26 mouse cellular contexts compared by ENCODE assay signal in the genomic region with DNA sequence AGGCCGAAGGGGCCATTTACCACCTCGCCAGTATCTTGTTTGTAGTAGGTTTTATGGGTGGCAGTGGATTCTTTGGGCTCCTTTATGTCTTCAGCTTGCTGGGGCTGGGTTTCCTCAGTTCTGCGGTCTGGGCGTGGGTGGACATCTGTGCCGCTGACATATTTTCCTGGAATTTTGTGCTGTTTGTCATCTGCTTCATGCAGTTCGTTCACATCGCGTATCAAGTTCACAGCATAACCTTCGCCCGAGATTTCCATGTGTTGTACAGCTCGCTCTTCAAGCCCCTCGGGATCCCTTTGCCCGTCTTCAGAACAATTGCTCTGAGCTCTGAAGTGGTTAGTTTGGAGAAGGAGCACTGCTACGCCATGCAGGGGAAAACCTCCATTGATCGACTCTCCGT. TPM values are rescaled to one million over a fixed set of nuclear protein-coding genes. Genes with fewer than 3 reads are reported as not detected.
DNase-seq lines count a peak whose midpoint lies in the region; ATAC-seq and TF ChIP-seq lines count a peak whose summit lies in the region.
"Had no signal": no experiment of that assay in that cellular context is flagged by ENCODE, and none has a peak within 500 bp of the region (broad histone marks: within the 10 kb centered on the region; RNA-seq: fewer than 3 reads in every experiment).

No protein-coding gene starts in this region.

- H3K4me3 ChIP-seq in embryonic facial prominence, embryonic 14.5 days (ENCODE audit: low read depth, low read length): no peak overlapping the region
- H3K4me3 ChIP-seq in embryonic facial prominence, embryonic 10.5 days: no peak overlapping the region
- peak overlapping the region; percentile 26 for H3K4me3 ChIP-seq in C2C12 (ENCODE audit: insufficient read depth, poor library complexity, severe bottlenecking)
- H3K4me3 ChIP-seq: embryonic facial prominence, embryonic 12.5 days; forebrain, embryonic 12.5 days; gastrocnemius, adult 2 months; heart, embryonic 10.5 days; hindbrain, embryonic 13.5 days had no signal

- H3K36me3 ChIP-seq in embryonic facial prominence, embryonic 14.5 days (ENCODE audit: control insufficient read depth, insufficient read depth, low read length): no peaks in the 10 kb centered on the region
- H3K36me3 ChIP-seq in embryonic facial prominence, embryonic 10.5 days (replicated peaks): no peaks in the 10 kb centered on the region
- H3K36me3 ChIP-seq in C2C12 (ENCODE audit: control insufficient read depth, insufficient read depth): peaks cover 49% of the 10 kb centered on the region
- H3K36me3 ChIP-seq: embryonic facial prominence, embryonic 12.5 days; forebrain, embryonic 12.5 days; hindbrain, embryonic 13.5 days had no signal

- no peak for TF ChIP-seq CTCF in C2C12 (IDR thresholded peaks at IDR 0.05; ENCODE audit: control insufficient read depth, insufficient read depth, insufficient read length)

- no peak overlapping the region for H3K4me2 ChIP-seq in embryonic facial prominence, embryonic 14.5 days (ENCODE audit: low read depth, low read length)
- H3K4me2 ChIP-seq: embryonic facial prominence, embryonic 12.5 days; forebrain, embryonic 12.5 days; hindbrain, embryonic 13.5 days had no signal

- ATAC-seq in embryonic facial prominence, embryonic 14.5 days (ENCODE audit: low read depth): no peak
- ATAC-seq: activated CD4-positive, CD25-positive, alpha-beta regulatory T cell, adult 4 months; forebrain, embryonic 16.5 days; hindbrain, postnatal 0 days; Patski had no signal

- H3K79me3 ChIP-seq in C2C12 (ENCODE audit: low read depth): peaks cover 35% of the 10 kb centered on the region

- H3K9me3 ChIP-seq in embryonic facial prominence, embryonic 14.5 days (ENCODE audit: control insufficient read depth, low read length): no peaks in the 10 kb centered on the region
- no peaks in the 10 kb centered on the region for H3K9me3 ChIP-seq in embryonic facial prominence, embryonic 10.5 days
- H3K9me3 ChIP-seq: heart, embryonic 10.5 days; hindbrain, embryonic 13.5 days had no signal

- peaks cover 51% of the 10 kb centered on the region for H3K79me2 ChIP-seq in C2C12 (ENCODE audit: control insufficient read depth, insufficient read depth)

- 71% methylated on average over 16 of the region's 16 CpGs for WGBS in embryonic facial prominence, embryonic 14.5 days
- WGBS in embryonic facial prominence, embryonic 10.5 days: 93% methylated on average over 16 of the region's 16 CpGs

- DNase-seq in embryonic facial prominence, embryonic 14.5 days (ENCODE audit: low spot score): peak; percentile 48
- DNase-seq in embryonic facial prominence, embryonic 10.5 days (ENCODE audit: low spot score): no peak
- DNase-seq in layer of hippocampus, adult 18-20 months (ENCODE audit: low spot score in 2 of 2): peak; percentile 29 to 57
- DNase-seq in layer of hippocampus, postnatal 14 days (ENCODE audit: low spot score in 2 of 2): no peak
- peak; percentile 19 to 28 for DNase-seq in layer of hippocampus, postnatal 36 days
- DNase-seq in right cerebral cortex, postnatal 36 days (ENCODE audit: low spot score in 2 of 2): no peak
- DNase-seq: adrenal gland, adult 2 months; adrenal gland, postnatal 25 days; B cell, adult 2 months; cerebellum, adult 2 months; cerebellum, postnatal 10 days; gastrocnemius, adult 2 months; gastrocnemius, postnatal 36 days; heart, adult 18-20 months; heart, postnatal 10 days had no signal

- H3K27ac ChIP-seq in embryonic facial prominence, embryonic 14.5 days (replicated peaks; ENCODE audit: low read depth, low read length): no peak overlapping the region
- no peak overlapping the region for H3K27ac ChIP-seq in embryonic facial prominence, embryonic 10.5 days (replicated peaks)
- H3K27ac ChIP-seq: embryonic facial prominence, embryonic 12.5 days; forebrain, embryonic 12.5 days; gastrocnemius, adult 2 months; heart, embryonic 10.5 days; hindbrain, embryonic 13.5 days; hindbrain, postnatal 0 days had no signal

- no peaks in the 10 kb centered on the region; the same call in 1 of the 2 replicates for H3K4me1 ChIP-seq in embryonic facial prominence, embryonic 14.5 days (ENCODE audit: control insufficient read depth, insufficient read depth, low read length)
- no peaks in the 10 kb centered on the region for H3K4me1 ChIP-seq in embryonic facial prominence, embryonic 10.5 days
- H3K4me1 ChIP-seq: embryonic facial prominence, embryonic 12.5 days; forebrain, embryonic 12.5 days; heart, embryonic 10.5 days had no signal

- H3K9ac ChIP-seq in embryonic facial prominence, embryonic 14.5 days (ENCODE audit: low read depth, low read length): no peak overlapping the region
- H3K9ac ChIP-seq: embryonic facial prominence, embryonic 12.5 days; forebrain, embryonic 12.5 days; hindbrain, embryonic 13.5 days had no signal

- H3K27me3 ChIP-seq in embryonic facial prominence, embryonic 14.5 days (replicated peaks; ENCODE audit: control insufficient read depth, insufficient read depth, low read length): no peaks in the 10 kb centered on the region
- no peaks in the 10 kb centered on the region for H3K27me3 ChIP-seq in embryonic facial prominence, embryonic 10.5 days (replicated peaks; ENCODE audit: low read depth, poor library complexity, severe bottlenecking)
- H3K27me3 ChIP-seq in C2C12 (ENCODE audit: control insufficient read depth, insufficient read depth, insufficient read length): no peaks in the 10 kb centered on the region
- H3K27me3 ChIP-seq: embryonic facial prominence, embryonic 12.5 days; forebrain, embryonic 12.5 days; hindbrain, embryonic 13.5 days; Patski had no signal

- H3ac ChIP-seq in C2C12 (ENCODE audit: control insufficient read depth, insufficient read length, low read depth): peak overlapping the region; percentile 82

TF ChIP-seq in C2C12, 6 proteins besides CTCF, POLR2A, EP300 and RAD21:
- TF ChIP-seq MYOD1 (IDR thresholded peaks at IDR 0.05; ENCODE audit: control insufficient read depth, insufficient read length, low read depth) (peak; percentile 92), MYOG (IDR thresholded peaks at IDR 0.05; ENCODE audit: control insufficient read depth, extremely low read depth, insufficient read length) (no peak), CEBPB (IDR thresholded peaks at IDR 0.05; ENCODE audit: low read depth) (peak; percentile 21), FOSL1 (IDR thresholded peaks at IDR 0.05; ENCODE audit: insufficient read depth, low read length, poor library complexity, severe bottlenecking) (peak; percentile 25), USF1 (IDR thresholded peaks at IDR 0.05; ENCODE audit: low read depth) (no peak), MAX (IDR thresholded peaks at IDR 0.05) (peak; percentile 95)

RNA-seq across cellular contexts. Expression of a gene that starts 20.7 kb away (rescaled TPM):
- polyA plus RNA-seq in embryonic facial prominence, embryonic 14.5 days (2014; fragmentation: Nextera tagmentation; extraction: Ambion mirVana): 3.8 and 5.7 TPM in 2 replicates
- 2.3 and 2.5 TPM in 2 replicates for polyA plus RNA-seq in embryonic facial prominence, embryonic 10.5 days (2016; fragmentation: Nextera tagmentation; extraction: Ambion mirVana)
- 1 to 10 TPM; 3.6 to 4.0 TPM for total RNA-seq in layer of hippocampus, adult 18-20 months (2021)
- total RNA-seq in layer of hippocampus, postnatal 14 days (2021): 1 to 10 TPM; 5.3 to 6.4 TPM
- polyA plus RNA-seq in C2C12 (2012; fragmentation: generic; extraction: Trizol): 35.4 TPM
- total RNA-seq in layer of hippocampus, postnatal 36 days (2021): 1 to 10 TPM; 3.4 to 4.0 TPM
- total RNA-seq: hematopoietic stem cell, adult 5-6 weeks; MEL had no signal
- polyA plus RNA-seq: activated CD4-positive, CD25-positive, alpha-beta regulatory T cell, adult 4 months had no signal

Comparison
In these comparisons a context has a peak if more than half of its experiments do, and no peak if none do; other contexts are left out.
1. DNase-seq: peak in embryonic facial prominence, embryonic 14.5 days (single experiment), layer of hippocampus, adult 18-20 months (2 of 2) and layer of hippocampus, postnatal 36 days (2 of 2); none in embryonic facial prominence, embryonic 10.5 days (single experiment), layer of hippocampus, postnatal 14 days (0 of 2) and right cerebral cortex, postnatal 36 days (0 of 2).